Mouse (Mus musculus): Measurements from ENCODE around the gene Heyl.
A peak's percentile ranks its signal among the peaks of the same experiment; 100 is the strongest.

The Heyl gene

DNA sequence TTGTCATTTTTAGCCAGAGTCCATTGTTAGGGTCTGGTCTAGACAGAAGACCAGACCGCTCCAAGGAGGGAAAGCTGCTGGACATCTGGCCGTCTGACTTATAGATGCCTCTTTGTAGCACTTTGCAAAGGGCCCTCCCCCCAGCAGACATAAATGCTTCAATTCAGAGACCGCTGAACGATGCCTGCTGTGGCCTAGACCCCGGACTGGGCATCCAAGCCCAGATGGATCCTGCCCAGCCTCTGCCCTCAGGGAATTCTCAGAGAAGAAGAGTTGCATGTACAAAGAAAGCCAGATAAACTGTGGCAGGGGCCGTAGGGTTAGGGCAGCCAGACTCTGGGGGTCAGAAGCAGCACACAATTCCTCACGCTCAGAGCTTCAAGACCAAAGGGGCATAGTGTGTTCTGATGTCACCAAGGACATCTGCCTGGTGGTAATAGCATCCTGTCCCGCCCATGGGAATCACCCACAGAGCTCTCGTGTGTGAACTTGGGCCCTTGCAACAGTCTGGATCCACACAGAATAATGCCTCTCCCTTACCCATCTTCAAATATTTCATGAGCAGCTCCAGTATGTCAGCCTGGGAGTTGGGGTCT is 2.6 kb downstream of the Heyl start:
- DNase-seq: no peak

DNA sequence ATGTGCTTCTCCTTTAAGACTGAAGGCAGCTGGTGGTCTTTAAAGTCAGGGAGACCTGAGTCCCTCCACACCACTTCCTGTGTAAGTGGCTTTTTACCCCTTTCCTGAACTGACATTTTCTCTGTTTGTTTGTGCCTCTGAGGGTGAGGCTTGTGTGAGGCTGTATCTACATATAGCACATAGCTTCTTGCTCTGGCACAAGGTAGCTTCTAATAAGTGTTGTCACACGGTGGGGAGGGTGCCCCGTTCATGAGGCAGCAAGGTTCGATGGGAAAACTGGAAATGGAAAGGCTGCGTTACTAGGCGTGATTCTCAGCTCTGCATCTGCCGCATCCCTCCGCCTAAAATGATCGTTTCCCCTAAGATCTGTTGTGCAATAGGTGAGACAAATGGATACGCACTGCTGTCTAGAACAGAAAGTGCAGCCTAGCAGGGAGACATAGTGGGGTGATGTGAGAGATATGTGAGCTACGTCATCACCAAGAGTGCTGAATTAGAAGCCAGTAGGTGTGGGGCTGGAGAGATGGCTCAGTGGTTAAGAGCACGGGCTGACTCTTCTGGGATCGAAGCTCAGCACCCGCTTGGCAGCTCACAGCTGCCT is 3.2 kb downstream of the Heyl start:
- DNase-seq: no peak

DNA sequence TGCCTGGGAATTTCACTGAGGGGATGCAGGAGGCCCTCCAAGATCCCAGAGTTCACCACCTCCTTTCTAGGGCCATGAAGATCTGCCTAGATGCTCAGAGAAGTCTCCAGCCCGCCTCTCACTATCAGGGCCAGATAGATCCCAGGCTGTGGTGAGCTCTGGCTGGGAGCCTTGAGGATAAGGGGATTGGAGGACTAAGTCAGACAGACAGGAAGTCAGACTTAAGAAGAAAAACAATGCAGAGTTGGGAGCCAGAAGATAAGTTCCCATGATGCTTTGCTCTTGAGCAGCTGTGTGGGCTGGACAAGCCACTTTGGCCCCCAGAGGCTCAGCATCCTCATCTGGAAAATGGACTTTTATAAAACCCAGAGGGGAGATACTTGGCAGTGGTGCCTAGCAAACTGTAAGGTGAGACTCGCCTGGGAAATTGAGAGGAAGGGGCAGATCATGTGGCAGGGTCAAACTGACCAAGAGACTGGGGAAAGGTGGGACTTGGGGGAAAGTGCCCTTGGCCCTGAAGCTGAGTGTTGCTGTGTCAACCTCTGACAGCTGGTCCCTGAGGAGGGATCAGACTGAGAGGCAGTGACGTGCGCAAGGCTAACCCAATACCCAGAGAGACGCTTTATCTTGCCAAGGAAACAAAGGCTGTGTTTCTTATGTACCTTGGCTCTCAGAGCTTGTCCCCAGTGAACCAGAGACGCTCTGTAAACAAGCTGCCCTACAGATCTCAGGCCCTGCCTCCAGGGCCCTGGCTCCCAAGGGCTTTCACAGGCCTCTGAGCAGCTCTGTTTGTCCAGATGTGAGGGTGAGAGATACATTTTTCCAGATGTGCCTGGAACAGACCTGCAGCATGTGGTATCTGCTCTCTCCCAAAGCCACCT is 4.3 kb downstream of the Heyl start:
- DNase-seq: no peak

DNA sequence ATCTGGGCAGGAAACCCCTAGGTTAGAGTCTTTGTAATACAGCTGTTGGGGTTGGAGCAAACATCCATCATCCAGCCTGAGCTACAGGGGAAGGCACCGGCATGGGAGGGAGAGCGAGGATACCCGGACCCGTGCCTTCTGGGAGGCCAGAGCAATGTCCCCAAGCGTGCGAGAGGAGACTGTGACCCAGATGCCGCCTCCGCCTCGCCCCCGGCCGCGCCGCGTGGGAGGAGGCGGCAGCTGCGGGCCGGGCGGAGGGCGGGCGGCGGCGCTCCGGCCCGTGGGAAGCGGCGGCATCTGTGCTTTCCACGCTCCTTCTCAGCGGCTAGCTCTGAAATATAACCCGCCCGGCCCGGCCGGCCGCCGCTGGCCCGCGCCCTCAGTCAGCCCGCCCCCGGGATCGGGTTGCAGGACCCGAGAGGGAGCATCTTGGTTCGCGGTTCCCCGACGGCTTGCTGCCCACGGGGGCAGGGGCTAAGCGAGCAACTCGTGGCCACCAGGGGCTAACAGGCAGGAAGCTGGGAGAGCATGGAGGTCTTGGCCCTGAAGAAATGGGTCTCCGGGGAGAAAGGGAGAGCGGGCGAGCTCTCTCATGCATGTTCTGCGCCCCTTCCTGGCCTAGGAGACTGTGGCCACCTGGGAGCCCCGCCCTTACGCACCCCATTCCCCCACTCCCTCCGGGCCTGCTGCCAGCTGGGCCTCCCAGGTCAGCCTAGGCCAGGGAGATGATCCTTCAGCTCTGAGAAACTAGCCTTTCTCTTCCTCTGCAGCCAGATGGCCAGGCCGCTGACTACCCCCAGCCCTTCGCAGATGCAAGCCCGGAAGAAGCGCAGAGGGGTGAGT is 6.2 kb downstream of the Heyl start:
- DNase-seq: no peak

DNA sequence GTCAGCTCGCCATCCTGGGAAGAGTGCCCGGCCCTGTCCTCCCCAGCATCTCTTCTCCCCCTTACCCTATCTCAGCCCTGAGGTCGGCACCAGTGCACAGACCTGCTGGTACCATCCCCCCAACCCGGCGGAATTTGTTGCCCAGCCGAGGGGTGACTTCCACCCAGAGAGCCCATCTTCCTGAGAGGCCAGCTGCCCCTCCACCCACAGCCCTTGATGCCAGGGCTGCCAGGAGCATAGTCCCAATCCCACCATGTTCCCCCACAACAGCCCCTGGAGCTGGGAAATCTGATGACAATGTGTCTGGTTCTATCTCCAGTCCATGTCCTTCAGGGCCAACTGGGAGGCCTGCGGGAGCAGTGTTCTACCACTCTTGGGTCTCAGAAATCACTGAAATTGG is 12.9 kb downstream of the Heyl start:
- DNase-seq: no peak

DNA sequence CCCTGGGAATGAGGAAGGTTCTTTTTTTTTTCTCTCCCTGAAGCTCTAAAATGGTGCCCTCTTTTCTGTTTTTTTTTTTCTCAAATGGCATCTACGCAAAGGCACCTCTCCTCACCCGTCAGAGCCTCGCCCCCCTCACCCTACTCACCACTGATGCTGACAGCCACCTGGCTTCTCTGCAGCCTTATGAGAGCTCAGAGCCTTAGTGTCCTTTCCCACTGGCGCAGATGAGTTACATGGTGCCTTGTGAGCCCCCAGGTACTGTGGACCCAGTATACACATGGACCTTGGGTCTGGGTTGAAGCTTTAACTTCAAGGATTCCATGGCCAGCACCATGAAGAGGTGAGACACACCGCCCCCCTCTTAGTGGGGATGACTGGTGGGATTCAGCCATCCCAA is 13.3 kb downstream of the Heyl start:
- DNase-seq: no peak

DNA sequence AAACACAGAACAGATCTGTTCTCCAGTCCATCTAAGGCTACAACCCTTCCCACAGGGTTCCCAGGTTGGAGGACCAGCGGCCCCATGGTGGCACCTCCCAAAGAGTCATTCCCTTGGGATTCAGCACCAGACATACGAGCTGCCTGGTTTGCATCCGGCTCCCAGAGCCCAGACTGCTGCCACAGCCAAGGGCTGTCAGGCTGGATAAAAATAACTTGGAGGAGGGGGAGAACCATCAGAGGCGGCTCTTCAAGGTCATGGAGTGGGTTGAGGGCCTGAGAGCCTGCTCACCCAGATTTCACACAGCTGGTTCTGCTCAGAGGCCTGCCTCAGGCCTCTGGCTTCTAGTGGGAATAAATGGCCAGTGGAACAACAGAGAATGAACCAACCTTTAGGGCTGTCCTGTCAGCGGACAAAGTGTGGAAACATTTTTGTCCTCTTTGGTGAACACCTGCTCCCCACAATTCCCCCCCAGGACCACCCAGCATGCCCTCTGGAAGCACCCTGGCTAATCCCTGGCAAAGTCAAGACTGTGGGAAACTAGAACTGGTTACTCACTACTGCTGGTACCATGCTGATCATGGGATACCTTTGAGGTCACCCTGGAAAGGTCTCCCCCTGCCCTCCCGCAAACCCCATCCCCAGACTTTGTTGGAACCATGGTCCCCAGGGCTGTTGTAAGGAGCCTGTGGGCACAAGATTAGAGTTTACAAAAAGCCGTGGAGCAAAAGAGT is 14.0 kb downstream of the Heyl start:
- no peak for DNase-seq

DNA sequence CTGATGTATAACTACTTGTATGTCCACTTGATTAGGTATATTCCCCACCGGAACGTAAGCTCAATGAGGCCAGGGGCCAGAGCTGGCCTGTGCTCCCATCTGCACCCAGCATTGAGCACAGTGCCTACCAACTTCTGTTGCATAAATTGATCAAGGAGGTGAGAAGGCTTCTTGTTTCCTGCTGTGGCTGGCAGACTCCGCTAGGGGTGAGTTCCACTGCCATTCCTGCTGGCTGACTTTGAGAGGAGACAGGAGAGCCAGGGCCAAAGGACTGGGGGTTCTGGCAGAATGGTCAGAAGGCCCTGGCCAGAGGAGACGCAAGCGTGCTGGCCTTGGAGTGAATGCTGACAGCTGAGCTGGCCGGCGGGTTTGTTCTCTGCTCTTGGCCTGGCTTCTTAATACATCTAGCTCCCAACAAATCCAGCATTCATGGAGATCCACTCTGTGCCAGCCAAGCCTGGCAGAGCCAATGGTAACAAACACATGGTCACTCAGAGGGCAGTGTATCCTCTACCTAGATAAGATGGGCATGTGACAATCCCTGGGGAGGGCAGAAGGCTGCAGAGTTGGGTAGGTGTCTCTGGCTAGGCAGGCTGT is 15.7 kb downstream of the Heyl start:
- DNase-seq: peak; percentile 72

DNA sequence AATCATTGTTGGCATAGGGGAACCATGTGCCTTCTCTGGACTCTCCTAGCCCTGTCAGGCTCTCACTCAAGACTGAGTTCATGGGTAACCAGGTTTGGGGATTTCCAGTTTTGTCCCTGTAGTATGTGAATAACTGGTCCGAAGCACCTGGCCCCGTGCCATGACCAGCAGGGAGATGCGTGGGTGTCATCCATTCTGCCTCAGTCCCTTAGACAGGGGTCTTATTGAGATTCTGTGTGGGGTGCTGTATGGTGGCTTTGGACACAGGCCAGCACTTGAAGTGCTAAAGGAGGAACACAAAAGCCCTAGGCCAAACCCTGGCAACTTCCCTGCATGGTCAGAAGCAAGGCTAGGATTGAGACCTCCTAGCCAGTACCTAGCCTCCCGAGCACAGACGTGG is 18.9 kb downstream of the Heyl start:
- DNase-seq: no peak

DNA sequence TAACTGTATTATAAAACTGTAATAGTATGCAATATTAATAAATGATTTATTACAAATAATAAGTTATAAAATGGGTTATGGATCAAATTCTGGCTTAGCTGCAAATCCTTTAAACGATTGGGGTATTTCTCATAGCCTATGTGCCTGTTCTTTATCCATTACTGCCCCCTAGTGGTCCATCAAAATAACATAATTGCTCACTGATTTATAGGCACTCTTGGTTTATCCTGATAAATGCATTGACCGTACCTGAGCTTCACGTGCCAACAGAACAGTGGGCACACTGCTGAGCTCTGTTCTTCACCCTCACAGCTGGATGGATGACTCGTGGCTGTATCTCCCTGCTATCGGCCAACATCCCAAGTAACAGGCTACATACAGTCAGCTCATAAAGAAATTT is 21.3 kb downstream of the Heyl start:
- no peak for DNase-seq

DNA sequence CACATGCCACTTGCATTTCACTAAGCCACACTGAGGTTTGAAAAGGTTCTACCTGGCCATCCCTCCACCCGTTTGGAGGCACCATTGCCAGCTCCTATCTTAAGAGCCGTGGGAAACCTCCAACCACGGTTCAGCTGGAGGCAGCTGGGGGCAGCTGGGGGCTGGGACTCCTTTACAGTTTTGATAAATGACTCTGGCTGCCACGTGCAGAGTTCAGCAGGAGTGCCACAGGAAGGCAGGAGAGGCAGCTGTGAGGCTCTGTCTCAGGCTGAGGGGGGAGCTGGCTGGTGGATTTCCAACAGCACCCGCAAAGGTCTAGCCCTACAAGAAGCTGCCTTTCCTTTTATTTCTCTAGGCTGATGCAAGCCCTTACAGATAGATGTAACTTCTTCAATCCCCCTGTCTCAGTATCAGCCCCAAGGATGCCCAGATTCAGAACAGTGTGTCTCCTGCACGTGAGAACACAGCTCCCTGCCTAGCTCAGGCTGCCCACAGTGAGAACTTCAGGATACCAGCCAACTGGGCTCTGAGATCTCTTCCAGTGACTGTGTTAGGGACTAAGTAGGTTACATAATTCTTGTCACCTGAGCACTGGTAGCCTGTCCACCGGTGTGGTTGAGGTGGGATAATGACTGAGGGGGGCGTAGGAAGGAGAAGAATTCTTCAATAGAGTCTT is 26.9 kb downstream of the Heyl start:
- no peak for DNase-seq

DNA sequence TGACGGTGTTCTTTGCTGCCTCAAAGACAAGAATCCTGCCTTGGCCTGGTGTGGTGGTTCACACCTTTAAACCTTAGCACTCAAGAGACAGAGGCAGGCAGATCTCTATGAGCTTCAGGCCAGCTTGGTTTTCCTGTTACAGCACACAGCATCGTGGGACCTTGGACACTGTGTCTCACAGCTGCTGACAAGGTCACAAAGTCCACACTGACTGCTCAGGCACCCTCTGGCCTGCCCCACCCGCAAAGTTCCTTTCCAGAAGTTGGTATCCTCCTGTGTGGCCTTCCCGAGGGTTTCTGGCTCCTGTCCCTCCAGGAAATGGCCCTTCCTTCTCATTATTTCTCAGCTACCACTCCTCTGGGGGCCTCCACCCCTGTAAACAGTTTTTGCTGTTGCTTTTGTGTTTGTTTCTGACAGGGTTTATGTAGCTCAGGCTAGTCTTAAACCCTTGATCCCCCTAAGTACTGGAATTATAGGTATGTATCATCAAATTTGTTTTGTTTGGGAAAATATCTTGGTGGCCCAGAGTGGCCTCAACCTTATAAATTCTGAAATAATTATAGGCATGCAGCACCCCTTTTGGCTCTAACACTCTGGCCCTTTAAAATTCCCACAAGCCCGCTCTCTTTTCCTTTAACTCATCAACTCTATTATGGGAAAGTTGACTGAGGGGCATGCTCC is 28.5 kb downstream of the Heyl start, which contains the start of gene Pabpc4:
Pabpc4 (plus strand) TSS at position 631 of the 681 bp plus-strand sequence.
- DNase-seq: no peak

DNA sequence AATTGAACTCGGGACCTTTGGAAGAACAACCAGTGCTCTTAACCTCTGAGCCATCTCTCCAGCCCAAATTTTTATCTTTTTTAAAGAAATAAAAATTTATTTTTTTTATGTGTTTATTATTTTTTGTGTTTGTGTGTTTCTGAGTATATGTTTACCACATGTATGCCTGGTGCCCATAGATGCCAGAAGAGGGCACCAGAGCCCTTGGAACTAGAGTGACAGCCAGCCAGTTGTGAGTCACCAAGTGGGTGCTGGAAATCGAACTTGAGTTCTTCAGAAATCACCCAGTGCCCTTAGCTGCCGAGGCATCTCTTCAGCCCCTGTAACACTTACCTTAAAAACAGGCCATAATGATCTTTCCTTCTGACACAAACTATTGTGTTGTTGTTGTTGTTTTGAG is 37.7 kb downstream of the Heyl start:
- no peak for DNase-seq

DNA sequence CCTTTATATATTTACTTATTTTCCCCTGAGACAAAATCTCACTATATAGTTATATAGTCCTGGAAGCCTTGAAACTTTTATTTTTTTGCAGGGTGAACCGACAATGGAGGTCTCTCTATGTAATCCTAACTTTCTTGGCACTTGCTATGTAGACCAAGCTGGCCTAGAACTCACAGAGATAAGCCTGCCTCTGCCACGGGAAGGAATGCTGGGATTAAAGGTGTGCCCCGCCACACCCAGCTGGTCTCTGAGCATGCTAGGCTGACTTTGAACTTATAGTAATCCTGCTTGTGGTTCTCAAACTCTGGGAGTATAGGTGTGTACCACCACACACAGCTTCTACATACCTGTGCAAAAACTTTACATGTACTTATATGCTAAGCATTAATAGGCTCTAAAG is 46.8 kb downstream of the Heyl start:
- DNase-seq: no peak

DNA sequence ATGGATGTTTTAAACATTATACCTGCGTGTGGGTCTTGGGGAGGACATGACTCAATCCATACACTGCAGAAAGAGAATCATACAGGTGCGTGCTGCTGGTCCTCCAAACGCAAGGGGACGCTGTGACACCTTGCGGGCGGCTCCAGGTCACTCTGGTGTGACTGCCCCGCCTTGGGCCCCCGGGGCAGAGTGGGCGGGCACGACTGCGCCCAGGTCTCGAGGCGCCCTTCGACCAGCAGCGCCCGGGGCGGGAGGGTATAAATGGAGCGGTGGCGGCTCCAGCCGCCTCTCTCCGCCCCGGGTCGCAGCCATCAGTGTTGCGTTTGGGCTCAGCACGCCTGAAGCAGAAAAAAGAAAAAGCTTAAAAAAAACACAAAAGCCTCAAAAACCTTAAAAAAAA is 49.1 kb downstream of the Heyl start:
- DNase-seq: peak; percentile 85

DNA sequence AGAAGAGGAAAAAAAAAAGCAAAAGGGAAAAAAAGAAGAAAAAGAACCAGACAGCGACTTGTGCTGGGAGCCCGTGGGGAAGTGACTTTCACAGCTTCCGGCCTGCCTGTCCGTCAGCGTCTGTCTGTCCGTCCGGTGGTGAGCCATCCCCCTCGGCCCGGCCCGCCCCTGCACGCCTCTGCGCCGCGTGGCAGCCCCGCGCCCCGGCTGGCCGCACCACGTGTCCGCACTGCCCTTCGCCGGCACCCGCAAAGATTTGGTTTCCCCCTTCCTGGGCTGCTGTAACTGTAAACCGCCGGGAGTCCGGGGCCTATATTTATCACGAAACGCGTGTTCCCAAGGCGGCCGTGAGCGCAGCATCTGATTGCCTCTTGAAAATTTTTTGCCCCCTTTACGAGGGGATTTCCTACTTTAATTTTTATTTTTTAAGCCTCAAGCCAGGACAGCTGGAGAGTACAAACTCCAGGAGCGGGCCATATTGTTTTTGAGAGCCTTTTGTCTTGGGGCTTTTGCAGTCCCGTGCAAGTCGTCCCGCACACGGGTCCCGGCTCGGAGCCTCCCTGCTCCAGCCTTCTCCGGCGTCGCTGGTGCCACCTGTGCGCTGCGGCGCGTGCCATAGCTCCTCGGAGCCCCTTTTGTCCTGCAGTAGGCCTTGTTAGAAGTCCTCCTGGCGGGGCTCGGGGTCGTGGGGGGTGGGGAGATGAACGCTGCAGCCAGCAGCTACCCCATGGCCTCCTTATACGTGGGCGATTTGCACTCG is 49.7 kb downstream of the Heyl start:
- peak; percentile 21 for DNase-seq

DNA sequence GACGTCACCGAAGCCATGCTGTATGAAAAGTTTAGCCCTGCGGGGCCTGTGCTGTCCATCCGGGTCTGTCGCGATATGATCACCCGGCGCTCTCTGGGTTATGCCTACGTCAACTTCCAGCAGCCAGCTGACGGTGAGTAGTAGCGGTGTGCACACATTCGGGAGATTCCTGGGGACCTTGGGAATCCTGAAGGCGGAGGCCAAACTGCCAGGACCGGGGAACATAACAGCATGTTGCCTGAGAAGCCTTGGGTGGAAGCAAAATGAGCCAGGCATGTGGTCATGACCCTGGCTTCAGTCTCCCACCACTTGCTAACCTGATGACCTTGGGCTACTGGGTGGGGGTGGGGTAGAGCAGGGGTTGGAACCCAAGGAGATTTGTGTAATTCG is 50.3 kb downstream of the Heyl start:
- peak; percentile 12 for DNase-seq

DNA sequence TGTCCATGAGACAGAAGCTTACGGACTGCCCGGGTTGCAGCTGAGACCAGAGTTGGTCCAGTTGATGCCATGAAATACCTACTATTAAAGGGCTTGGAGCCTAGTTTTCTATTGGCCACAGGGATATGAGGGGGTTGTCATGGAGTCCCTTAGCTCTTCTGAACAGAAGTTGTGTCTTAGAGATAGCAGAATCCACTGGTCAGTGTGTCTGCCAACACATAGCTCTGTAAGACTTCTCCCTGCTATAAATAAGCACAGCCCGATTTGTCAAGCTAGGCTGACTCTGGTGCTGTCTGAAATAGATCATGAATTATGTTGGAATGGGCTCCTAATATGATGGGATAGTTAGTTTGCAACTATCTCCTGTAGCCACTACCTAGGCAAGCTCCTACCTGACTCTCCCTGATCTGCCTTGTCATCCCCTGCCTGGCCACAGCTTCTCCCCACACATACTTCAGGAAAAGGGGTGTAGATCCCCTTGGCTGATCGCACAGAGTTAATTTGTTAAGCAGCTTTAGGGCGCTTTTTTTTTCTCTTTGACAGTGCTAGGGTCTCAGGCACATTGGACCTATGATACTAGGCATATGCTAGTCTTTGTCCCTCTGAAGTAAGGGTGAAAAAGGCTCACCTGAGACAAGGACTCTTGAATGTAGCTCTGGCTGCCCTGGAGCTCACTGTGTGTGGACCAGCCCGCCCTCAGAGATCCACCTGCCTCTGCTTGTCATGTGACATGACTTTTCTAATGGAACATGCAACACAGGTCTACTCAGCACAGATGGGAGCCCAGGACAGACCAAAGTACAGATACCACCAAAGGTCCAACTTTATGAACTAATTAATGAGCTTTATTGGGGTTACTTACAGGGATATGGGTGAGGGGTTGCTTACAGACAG is 51.6 kb downstream of the Heyl start:
- DNase-seq: no peak

DNA sequence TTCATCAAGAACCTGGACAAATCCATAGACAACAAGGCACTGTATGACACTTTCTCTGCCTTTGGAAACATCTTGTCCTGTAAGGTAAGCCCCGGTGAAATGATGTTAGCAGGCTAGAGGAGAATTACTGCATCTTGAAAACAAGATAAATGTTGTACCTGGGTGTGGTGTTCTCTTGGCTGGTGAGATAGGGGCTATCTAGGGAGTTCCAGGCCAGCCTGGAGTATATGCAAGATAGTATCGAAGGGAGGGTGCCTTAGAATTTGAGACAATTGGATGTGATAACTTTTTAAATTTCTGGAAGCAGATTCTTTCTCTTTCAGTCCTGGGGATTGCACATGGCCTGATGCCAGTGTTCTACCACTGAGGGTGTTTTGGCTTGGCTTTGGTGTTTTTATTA is 53.4 kb downstream of the Heyl start:
- no peak for DNase-seq

All from cerebellum, adult 11 months (tissue).